Mouse (Mus musculus) forebrain, embryonic 13.5 days (tissue): Measurements from ENCODE around the gene Bard1. TPM values are rescaled to one million over a fixed set of nuclear protein-coding genes. Genes with fewer than 3 reads are reported as not detected.

Source experiments
- ATAC-seq: fragments of 200-750 bp; cut with Nextera tagmentation; 2 replicates; pipeline ENCODE4 v1.8.0; 2017
- H3K27ac ChIP-seq: fragments of 300-500 bp; sonication (generic); 2 replicates; pipeline ENCODE4 v1.5.1; 2015; ENCODE audit warnings: inconsistent platforms, mild to moderate bottlenecking, moderate library complexity
- H3K27me3 ChIP-seq: fragments of 300-500 bp; sonication (generic); 2 replicates; pipeline ENCODE4 v1.6.1; 2015; ENCODE audit warnings: mild to moderate bottlenecking, inconsistent platforms
- H3K36me3 ChIP-seq: fragments of 300-500 bp; sonication (generic); 2 replicates; pipeline ENCODE4 v1.6.1; 2015; ENCODE audit warnings: mild to moderate bottlenecking, inconsistent platforms; ENCODE audit not compliant: poor library complexity, severe bottlenecking
- H3K4me1 ChIP-seq: fragments of 300-500 bp; sonication (generic); 2 replicates; pipeline ENCODE4 v1.6.1; 2015; ENCODE audit warnings: inconsistent platforms
- H3K4me2 ChIP-seq: fragments of 300-500 bp; sonication (generic); 2 replicates; pipeline ENCODE4 v1.6.1; 2015; ENCODE audit warnings: inconsistent platforms, mild to moderate bottlenecking, moderate library complexity
- H3K4me3 ChIP-seq: fragments of 300-500 bp; sonication (generic); 2 replicates; pipeline ENCODE4 v1.5.1; 2015; ENCODE audit warnings: mild to moderate bottlenecking, inconsistent platforms
- H3K9ac ChIP-seq: fragments of 300-500 bp; sonication (generic); 2 replicates; pipeline ENCODE4 v1.6.1; 2015; ENCODE audit warnings: mild to moderate bottlenecking, inconsistent platforms
- H3K9me3 ChIP-seq: fragments of 300-500 bp; sonication (generic); replicated peaks from 2 replicates; pipeline ENCODE4 v1.6.1; 2016; ENCODE audit warnings: inconsistent platforms
- WGBS: fragments of 180-500 bp; shearing (Covaris S2); methylation state at CpG from one replicate; pipeline ENCODE4 v1.1.7; 2015; 5-methylcytosine and 5-hydroxymethylcytosine counted together
- polyA plus RNA-seq: library from polyadenylated mRNA; unstranded; fragments of >200 nt; fragmentation: Nextera tagmentation; extraction: Ambion mirVana; gene quantifications from 2 replicates; pipeline ENCODE4 v1.2.1, GENCODE M21; 2015

The Bard1 gene
- polyA plus RNA-seq, 1 experiment from 2014 or later = 2.5 TPM

GRCm38 (mm10) chr1:71099945-71100515 is 2.9 kb downstream of the Bard1 start:
- WGBS = 48% methylated on average over 3 of the region's 3 CpGs
- peak overlapping the region; percentile 12 for H3K4me2 ChIP-seq
- no peak for ATAC-seq
- no peak overlapping the region; the same call in 1 of the 2 replicates for H3K9ac ChIP-seq
- no peaks in the 10 kb centered on the region for H3K27me3 ChIP-seq
- H3K4me3 ChIP-seq = no peak overlapping the region
- H3K4me1 ChIP-seq = peaks cover 24% of the 10 kb centered on the region
- 0 out of 2 replicates have a peak, but pooled peaks cover 2% of the 10 kb centered on the region for H3K36me3 ChIP-seq
- H3K9me3 ChIP-seq = no peaks in the 10 kb centered on the region
- H3K27ac ChIP-seq = no peak overlapping the region

GRCm38 (mm10) chr1:71096031-71096430 is 6.9 kb downstream of the Bard1 start:
- no peak overlapping the region for H3K27ac ChIP-seq
- no peaks in the 10 kb centered on the region for H3K27me3 ChIP-seq
- ATAC-seq = no peak
- H3K4me1 ChIP-seq = peaks cover 18% of the 10 kb centered on the region
- no peak overlapping the region for H3K4me2 ChIP-seq
- 100% methylated on average over 1 of the region's 1 CpGs for WGBS
- no peak overlapping the region for H3K9ac ChIP-seq
- no peaks in the 10 kb centered on the region for H3K9me3 ChIP-seq
- H3K36me3 ChIP-seq = 0 out of 2 replicates have a peak, but pooled peaks cover 3% of the 10 kb centered on the region
- H3K4me3 ChIP-seq = no peak overlapping the region

- Histone ChIP-seq H3K9me3 (no peaks in the 10 kb centered on the region), H3K4me1 (peaks cover 11% of the 10 kb centered on the region), H3K4me3 (no peak overlapping the region), H3K4me2 (no peak overlapping the region), H3K27me3 (no peaks in the 10 kb centered on the region), H3K27ac (no peak overlapping the region), H3K9ac (no peak overlapping the region), H3K36me3 (0 out of 2 replicates have a peak, but pooled peaks cover 3% of the 10 kb centered on the region)
- no peak for ATAC-seq
- WGBS = 92% methylated on average over 2 of the region's 2 CpGs
Observed at GRCm38 (mm10) chr1:71095211-71095805, 7.6 kb downstream of the Bard1 start.

- no peak overlapping the region for H3K4me3 ChIP-seq
- whole genome bisulfite sequencing = 67% methylated on average over 3 of the region's 3 CpGs
- H3K36me3 ChIP-seq = peaks cover 4% of the 10 kb centered on the region; the same call in 1 of the 2 replicates
- H3K4me1 ChIP-seq = no peaks in the 10 kb centered on the region
- no peak overlapping the region for H3K27ac ChIP-seq
- no peak overlapping the region for H3K4me2 ChIP-seq
- no peaks in the 10 kb centered on the region for H3K27me3 ChIP-seq
- no peaks in the 10 kb centered on the region for H3K9me3 ChIP-seq
- H3K9ac ChIP-seq = no peak overlapping the region
- no peak for ATAC-seq
Observed at GRCm38 (mm10) chr1:71075651-71076050, 27.3 kb downstream of the Bard1 start.

- no peaks in the 10 kb centered on the region for H3K27me3 ChIP-seq
- peaks cover 4% of the 10 kb centered on the region; the same call in 1 of the 2 replicates for H3K36me3 ChIP-seq
- H3K27ac ChIP-seq = no peak overlapping the region
- H3K9me3 ChIP-seq = no peaks in the 10 kb centered on the region
- H3K4me2 ChIP-seq = no peak overlapping the region
- no peak for ATAC-seq
- no peak overlapping the region for H3K4me3 ChIP-seq
- no peak overlapping the region for H3K9ac ChIP-seq
- no peaks in the 10 kb centered on the region for H3K4me1 ChIP-seq
Observed at GRCm38 (mm10) chr1:71070771-71071170, 32.2 kb downstream of the Bard1 start.

GRCm38 (mm10) chr1:71068728-71069304 is 34.1 kb downstream of the Bard1 start:
- no peak for ATAC-seq
- 99% methylated on average over 3 of the region's 3 CpGs for WGBS
- no peaks in the 10 kb centered on the region; the same call in 1 of the 2 replicates for H3K36me3 ChIP-seq

GRCm38 (mm10) chr1:71063885-71064492 is 39.0 kb downstream of the Bard1 start:
- no peaks in the 10 kb centered on the region for H3K4me1 ChIP-seq
- H3K27me3 ChIP-seq = no peaks in the 10 kb centered on the region
- peaks cover 3% of the 10 kb centered on the region; the same call in 1 of the 2 replicates for H3K36me3 ChIP-seq
- H3K9me3 ChIP-seq = no peaks in the 10 kb centered on the region
- H3K27ac ChIP-seq = no peak overlapping the region
- ATAC-seq = no peak
- WGBS = 92% methylated on average over 16 of the region's 16 CpGs
- H3K4me3 ChIP-seq = no peak overlapping the region
- H3K9ac ChIP-seq = no peak overlapping the region
- no peak overlapping the region for H3K4me2 ChIP-seq

More at GRCm38 (mm10) chr1:71068728-71069304, 34.1 kb downstream of the Bard1 start:
- H3K27ac ChIP-seq = no peak overlapping the region
- no peaks in the 10 kb centered on the region for H3K4me1 ChIP-seq
- no peak overlapping the region for H3K4me3 ChIP-seq
- H3K9ac ChIP-seq = no peak overlapping the region
- H3K9me3 ChIP-seq = no peaks in the 10 kb centered on the region
- H3K27me3 ChIP-seq = no peaks in the 10 kb centered on the region
- no peak overlapping the region for H3K4me2 ChIP-seq

- no peaks in the 10 kb centered on the region for H3K27me3 ChIP-seq
- no peak overlapping the region for H3K9ac ChIP-seq
- H3K4me2 ChIP-seq = no peak overlapping the region
- no peak overlapping the region for H3K4me3 ChIP-seq
- ATAC-seq = no peak
- H3K36me3 ChIP-seq = peaks cover 6% of the 10 kb centered on the region; the same call in 1 of the 2 replicates
- 87% methylated on average over 4 of the region's 4 CpGs for WGBS
- H3K4me1 ChIP-seq = no peaks in the 10 kb centered on the region
- H3K27ac ChIP-seq = no peak overlapping the region
- no peaks in the 10 kb centered on the region for H3K9me3 ChIP-seq
Observed at GRCm38 (mm10) chr1:71056143-71056542, 46.8 kb downstream of the Bard1 start.

GRCm38 (mm10) chr1:71055454-71055853 is 47.5 kb downstream of the Bard1 start:
- H3K9ac ChIP-seq = no peak overlapping the region
- H3K27me3 ChIP-seq = no peaks in the 10 kb centered on the region
- no peak overlapping the region for H3K4me2 ChIP-seq
- H3K4me3 ChIP-seq = no peak overlapping the region
- H3K27ac ChIP-seq = no peak overlapping the region
- WGBS = 72% methylated on average over 1 of the region's 1 CpGs
- H3K4me1 ChIP-seq = no peaks in the 10 kb centered on the region
- no peaks in the 10 kb centered on the region for H3K9me3 ChIP-seq
- no peak for ATAC-seq
- H3K36me3 ChIP-seq = peaks cover 6% of the 10 kb centered on the region; the same call in 1 of the 2 replicates

GRCm38 (mm10) chr1:71052756-71053155 is 50.2 kb downstream of the Bard1 start:
- H3K36me3 ChIP-seq = 0 out of 2 replicates have a peak, but pooled peaks cover 3% of the 10 kb centered on the region
- no peak overlapping the region for H3K4me3 ChIP-seq
- no peak overlapping the region for H3K4me2 ChIP-seq
- no peaks in the 10 kb centered on the region for H3K27me3 ChIP-seq
- H3K4me1 ChIP-seq = no peaks in the 10 kb centered on the region
- no peaks in the 10 kb centered on the region for H3K9me3 ChIP-seq
- no peak overlapping the region for H3K27ac ChIP-seq
- no peak overlapping the region for H3K9ac ChIP-seq
- ATAC-seq = no peak
- 87% methylated on average over 2 of the region's 2 CpGs for WGBS

GRCm38 (mm10) chr1:71052252-71052651 is 50.7 kb downstream of the Bard1 start:
- Histone ChIP-seq H3K4me1 (no peaks in the 10 kb centered on the region), H3K36me3 (0 out of 2 replicates have a peak, but pooled peaks cover 3% of the 10 kb centered on the region), H3K4me3 (no peak overlapping the region), H3K9me3 (no peaks in the 10 kb centered on the region), H3K27me3 (no peaks in the 10 kb centered on the region), H3K27ac (no peak overlapping the region), H3K4me2 (no peak overlapping the region), H3K9ac (no peak overlapping the region)
- ATAC-seq = no peak
- 93% methylated on average over 3 of the region's 3 CpGs for WGBS

- ATAC-seq = no peak
- H3K4me3 ChIP-seq = no peak overlapping the region
- H3K4me1 ChIP-seq = no peaks in the 10 kb centered on the region
- no peaks in the 10 kb centered on the region for H3K27me3 ChIP-seq
- H3K27ac ChIP-seq = no peak overlapping the region
- H3K9ac ChIP-seq = no peak overlapping the region
- H3K4me2 ChIP-seq = no peak overlapping the region
- H3K36me3 ChIP-seq = peaks cover 4% of the 10 kb centered on the region; the same call in 1 of the 2 replicates
- WGBS = 95% methylated on average over 2 of the region's 2 CpGs
- H3K9me3 ChIP-seq = no peaks in the 10 kb centered on the region
Observed at GRCm38 (mm10) chr1:71045141-71045540, 57.8 kb downstream of the Bard1 start.
